Mouse (Mus musculus): ENCODE data around the gene Tor1aip2. TPM values are rescaled to one million over a fixed set of nuclear protein-coding genes. Genes with fewer than 3 reads are reported as not detected.

The Tor1aip2 gene
- polyA plus RNA-seq (2012; rRNA removed): 84.6 and 85.7 TPM in 2 replicates

- under 1% methylated on average over 59 of the region's 59 CpGs for WGBS
- Histone ChIP-seq H3K4me3 (ENCODE audit: insufficient read depth, low read depth, low read length) (peak within 1 kb of the TSS; percentile 92), H3K4me1 (ENCODE audit: control insufficient read depth, insufficient read depth, low read length) (peaks cover 5% of the 10 kb centered on the region; the same call in 1 of the 2 replicates), H3K36me3 (ENCODE audit: control insufficient read depth, insufficient read depth, low read length) (peaks cover 6% of the 10 kb centered on the region), H3K27me3 (replicated peaks; ENCODE audit: control insufficient read depth, insufficient read depth, low read length) (no peaks in the 10 kb centered on the region), H3K27ac (ENCODE audit: insufficient read depth, low read depth, low read length) (peak within 1 kb of the TSS; percentile 99)
- no peak for DNase-seq
- no peak for TF ChIP-seq CTCF (conservative IDR thresholded peaks at IDR 0.05; ENCODE audit: insufficient read depth, insufficient read length, low read depth, low read length)
- TF ChIP-seq POLR2A (IDR thresholded peaks at IDR 0.05; ENCODE audit: low read depth, low read length): no peak
Measured at GRCm38 (mm10) chr1:156035269-156035929, at the start of gene Tor1aip2. Tor1aip2 (plus strand) TSS chr1:156035403.

- H3K36me3 ChIP-seq (ENCODE audit: control insufficient read depth, insufficient read depth, low read length): no peaks in the 10 kb centered on the region
- TF ChIP-seq CTCF (conservative IDR thresholded peaks at IDR 0.05; ENCODE audit: insufficient read depth, insufficient read length, low read depth, low read length) (no peak), POLR2A (IDR thresholded peaks at IDR 0.05; ENCODE audit: low read depth, low read length) (no peak)
- H3K27me3 ChIP-seq (replicated peaks; ENCODE audit: control insufficient read depth, insufficient read depth, low read length): no peaks in the 10 kb centered on the region
- no peak overlapping the region for H3K4me3 ChIP-seq (ENCODE audit: insufficient read depth, low read depth, low read length)
- WGBS: 90% methylated on average over 2 of the region's 2 CpGs
- no peak overlapping the region for H3K27ac ChIP-seq (ENCODE audit: insufficient read depth, low read depth, low read length)
- DNase-seq: no peak
- no peaks in the 10 kb centered on the region for H3K4me1 ChIP-seq (ENCODE audit: control insufficient read depth, insufficient read depth, low read length)
Measured at GRCm38 (mm10) chr1:155987625-155988024, 47.6 kb upstream of the Tor1aip2 start.

GRCm38 (mm10) chr1:155989387-155989786 is 45.8 kb upstream of the Tor1aip2 start:
- WGBS: 41% methylated on average over 2 of the region's 2 CpGs
- Histone ChIP-seq H3K4me1 (ENCODE audit: control insufficient read depth, insufficient read depth, low read length) (no peaks in the 10 kb centered on the region), H3K27ac (ENCODE audit: insufficient read depth, low read depth, low read length) (no peak overlapping the region), H3K36me3 (ENCODE audit: control insufficient read depth, insufficient read depth, low read length) (no peaks in the 10 kb centered on the region), H3K4me3 (ENCODE audit: insufficient read depth, low read depth, low read length) (no peak overlapping the region), H3K27me3 (replicated peaks; ENCODE audit: control insufficient read depth, insufficient read depth, low read length) (no peaks in the 10 kb centered on the region)
- TF ChIP-seq POLR2A (IDR thresholded peaks at IDR 0.05; ENCODE audit: low read depth, low read length): no peak
- TF ChIP-seq CTCF (conservative IDR thresholded peaks at IDR 0.05; ENCODE audit: insufficient read depth, insufficient read length, low read depth, low read length): no peak
- DNase-seq: peak; percentile 12

- Histone ChIP-seq H3K4me1 (ENCODE audit: control insufficient read depth, insufficient read depth, low read length) (no peaks in the 10 kb centered on the region), H3K27ac (ENCODE audit: insufficient read depth, low read depth, low read length) (no peak overlapping the region), H3K27me3 (replicated peaks; ENCODE audit: control insufficient read depth, insufficient read depth, low read length) (no peaks in the 10 kb centered on the region), H3K36me3 (ENCODE audit: control insufficient read depth, insufficient read depth, low read length) (no peaks in the 10 kb centered on the region), H3K4me3 (ENCODE audit: insufficient read depth, low read depth, low read length) (no peak overlapping the region)
- no peak for DNase-seq
- 58% methylated on average over 11 of the region's 11 CpGs for WGBS
- TF ChIP-seq CTCF (conservative IDR thresholded peaks at IDR 0.05; ENCODE audit: insufficient read depth, insufficient read length, low read depth, low read length) (no peak), POLR2A (IDR thresholded peaks at IDR 0.05; ENCODE audit: low read depth, low read length) (no peak)
Measured at GRCm38 (mm10) chr1:155990391-155990790, 44.8 kb upstream of the Tor1aip2 start.

GRCm38 (mm10) chr1:155994524-155994923 is 40.7 kb upstream of the Tor1aip2 start:
- no peak for TF ChIP-seq POLR2A (IDR thresholded peaks at IDR 0.05; ENCODE audit: low read depth, low read length)
- TF ChIP-seq CTCF (conservative IDR thresholded peaks at IDR 0.05; ENCODE audit: insufficient read depth, insufficient read length, low read depth, low read length): no peak
- Histone ChIP-seq H3K27me3 (replicated peaks; ENCODE audit: control insufficient read depth, insufficient read depth, low read length) (no peaks in the 10 kb centered on the region), H3K4me1 (ENCODE audit: control insufficient read depth, insufficient read depth, low read length) (no peaks in the 10 kb centered on the region), H3K4me3 (ENCODE audit: insufficient read depth, low read depth, low read length) (no peak overlapping the region), H3K27ac (ENCODE audit: insufficient read depth, low read depth, low read length) (no peak overlapping the region), H3K36me3 (ENCODE audit: control insufficient read depth, insufficient read depth, low read length) (no peaks in the 10 kb centered on the region)
- DNase-seq: no peak
- 81% methylated on average over 2 of the region's 2 CpGs for WGBS

GRCm38 (mm10) chr1:155995612-155996011 is 39.6 kb upstream of the Tor1aip2 start:
- Histone ChIP-seq H3K27me3 (replicated peaks; ENCODE audit: control insufficient read depth, insufficient read depth, low read length) (no peaks in the 10 kb centered on the region), H3K4me3 (ENCODE audit: insufficient read depth, low read depth, low read length) (no peak overlapping the region), H3K36me3 (ENCODE audit: control insufficient read depth, insufficient read depth, low read length) (no peaks in the 10 kb centered on the region), H3K4me1 (ENCODE audit: control insufficient read depth, insufficient read depth, low read length) (no peaks in the 10 kb centered on the region), H3K27ac (ENCODE audit: insufficient read depth, low read depth, low read length) (no peak overlapping the region)
- TF ChIP-seq CTCF (conservative IDR thresholded peaks at IDR 0.05; ENCODE audit: insufficient read depth, insufficient read length, low read depth, low read length) (no peak), POLR2A (IDR thresholded peaks at IDR 0.05; ENCODE audit: low read depth, low read length) (no peak)
- DNase-seq: no peak
- WGBS: 81% methylated on average over 2 of the region's 2 CpGs

GRCm38 (mm10) chr1:156002366-156002765 is 32.8 kb upstream of the Tor1aip2 start:
- TF ChIP-seq POLR2A (IDR thresholded peaks at IDR 0.05; ENCODE audit: low read depth, low read length) (no peak), CTCF (conservative IDR thresholded peaks at IDR 0.05; ENCODE audit: insufficient read depth, insufficient read length, low read depth, low read length) (no peak)
- 90% methylated on average over 8 of the region's 8 CpGs for WGBS
- H3K4me1 ChIP-seq (ENCODE audit: control insufficient read depth, insufficient read depth, low read length): peaks cover 3% of the 10 kb centered on the region; the same call in 1 of the 2 replicates
- H3K4me3 ChIP-seq (ENCODE audit: insufficient read depth, low read depth, low read length): no peak overlapping the region
- H3K27ac ChIP-seq (ENCODE audit: insufficient read depth, low read depth, low read length): no peak overlapping the region
- H3K36me3 ChIP-seq (ENCODE audit: control insufficient read depth, insufficient read depth, low read length): peaks cover 2% of the 10 kb centered on the region
- no peak for DNase-seq
- no peaks in the 10 kb centered on the region for H3K27me3 ChIP-seq (replicated peaks; ENCODE audit: control insufficient read depth, insufficient read depth, low read length)
